Mouse (Mus musculus) fat pad, adult 2 months (tissue): ENCODE results near the gene Gipc2.

Experiments used
- DNase-seq: peaks from one replicate; pipeline ENCODE4 v3.0.0-alpha.2; 2011; ENCODE audit warnings: low read depth, low spot score; ENCODE audit errors: extremely low read depth

Gipc2 gene

DNA sequence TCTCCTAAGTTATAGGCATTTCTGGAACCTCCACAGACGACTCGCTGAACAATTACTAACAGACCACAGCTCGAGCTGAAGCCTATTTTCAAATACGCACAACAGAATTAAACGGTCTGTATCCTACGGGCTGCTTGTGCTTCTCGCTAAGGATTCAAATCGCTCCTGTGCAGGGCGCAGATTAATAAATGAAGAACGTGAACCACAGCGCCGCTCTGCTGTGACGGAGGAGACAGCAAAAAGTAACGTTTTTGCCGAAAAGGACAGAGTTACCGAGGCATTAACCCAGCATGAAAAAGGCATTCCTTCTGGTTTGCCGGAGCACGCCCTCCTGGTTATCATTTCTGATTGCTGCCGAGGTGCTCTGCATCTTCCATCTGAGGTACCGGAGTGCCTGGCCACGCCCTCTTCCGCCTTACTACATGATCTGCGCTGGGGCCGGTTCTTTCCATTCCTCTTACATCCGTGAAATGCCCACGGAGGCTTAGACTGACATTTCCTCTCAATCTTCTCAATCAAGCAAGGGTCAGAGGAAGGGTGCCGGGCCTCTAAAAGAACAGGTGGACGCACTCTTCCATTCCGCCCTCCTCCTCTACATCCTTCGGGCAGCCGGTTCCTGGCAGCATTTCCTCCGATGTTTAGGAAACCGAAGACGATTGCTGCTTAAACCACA is 73.5 kb downstream of the Gipc2 start:
- no peak for DNase-seq

DNA sequence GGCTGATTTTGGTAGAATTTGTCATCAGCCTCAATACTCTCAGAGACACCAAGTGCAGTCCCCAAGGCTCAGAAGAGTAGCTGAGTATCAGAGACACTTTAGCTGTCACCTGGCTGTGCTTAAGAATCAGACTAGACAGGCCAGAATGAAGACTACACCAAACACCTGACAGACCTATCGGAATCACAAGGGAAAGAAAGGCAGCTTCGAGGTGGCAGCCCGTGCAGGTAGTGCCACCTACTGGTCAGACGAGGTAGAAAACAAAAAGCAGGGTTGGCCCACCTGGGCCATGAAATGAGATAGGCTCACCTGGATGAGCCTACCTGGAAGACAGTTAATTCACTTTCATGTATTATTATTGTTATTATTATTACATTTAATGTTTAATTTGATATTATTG is 76.9 kb downstream of the Gipc2 start:
- no peak for DNase-seq

DNA sequence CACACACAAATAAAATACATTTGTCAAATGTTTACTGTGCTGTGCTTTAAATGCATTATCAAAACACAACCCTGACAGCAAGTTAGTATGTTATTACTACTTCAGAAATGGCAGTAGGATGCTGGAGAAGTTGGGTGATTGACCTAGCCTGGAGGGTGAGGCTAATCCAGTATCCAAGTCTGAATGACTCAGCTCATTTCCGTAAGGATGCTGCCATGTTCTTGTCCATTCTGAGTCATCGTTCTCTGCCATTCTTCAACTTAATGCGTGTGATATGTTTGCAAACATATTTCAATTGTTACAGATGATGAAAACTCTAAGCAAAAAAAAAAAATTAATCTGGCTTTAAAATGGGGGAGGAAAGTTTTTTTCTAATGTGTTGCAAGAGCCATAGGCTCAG is 84.6 kb downstream of the Gipc2 start:
- no peak for DNase-seq

DNA sequence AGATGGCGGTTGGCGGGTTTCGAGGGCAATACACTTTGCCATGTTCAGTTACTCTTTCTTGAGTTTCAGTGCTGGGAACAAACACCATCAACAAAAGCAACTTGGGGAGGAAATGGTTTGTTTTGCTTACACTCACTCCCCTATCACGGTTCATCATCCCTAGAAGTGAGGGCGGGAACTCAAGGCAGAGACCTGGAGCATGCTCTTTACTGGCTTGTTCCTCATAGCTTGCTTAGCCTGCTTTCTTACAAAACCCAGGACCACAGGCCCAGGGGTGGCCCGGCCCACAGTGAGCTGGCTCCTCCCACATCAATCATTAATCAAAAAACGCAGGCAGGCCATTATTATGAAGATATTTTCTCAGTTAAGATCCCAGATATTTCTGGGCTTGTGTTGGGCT is 89.9 kb downstream of the Gipc2 start:
- DNase-seq: no peak

DNA sequence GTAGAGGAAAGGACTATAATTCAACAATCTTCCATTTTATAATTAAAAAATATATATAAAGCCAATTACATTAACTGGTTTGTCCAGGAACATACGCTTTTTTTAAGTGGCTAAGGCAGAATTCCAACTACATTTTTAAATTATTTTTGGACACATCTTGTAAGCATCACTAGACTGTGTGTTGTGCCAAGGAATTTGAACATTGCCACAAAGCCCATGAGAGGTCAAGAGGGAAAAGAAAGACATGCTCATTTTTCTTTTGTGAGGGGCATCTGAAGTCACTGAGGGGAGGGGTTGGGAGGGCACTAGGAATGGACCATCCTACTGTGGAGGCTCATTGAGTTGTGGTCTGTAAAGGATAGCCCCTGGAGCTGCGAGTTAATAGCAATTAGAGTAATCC is 97.0 kb downstream of the Gipc2 start:
- no peak for DNase-seq

DNA sequence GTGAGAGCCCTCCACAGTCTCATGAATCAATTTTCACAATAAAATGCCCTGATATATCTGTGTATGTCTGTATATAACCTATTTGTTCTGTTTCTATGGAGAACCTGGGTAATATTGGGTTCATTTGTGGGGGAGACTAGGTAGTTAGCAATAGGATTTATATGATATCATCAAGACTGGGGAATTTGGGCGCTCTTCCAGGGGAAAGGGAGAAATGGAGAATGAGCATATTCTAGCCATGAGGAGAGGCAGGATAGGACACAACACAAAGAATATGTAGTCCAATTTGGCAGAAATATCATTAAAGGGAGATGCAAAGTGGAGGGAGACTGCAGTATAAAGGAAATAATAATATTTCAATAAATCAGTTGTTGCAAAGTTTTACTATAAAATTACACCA is 97.7 kb downstream of the Gipc2 start:
- DNase-seq: no peak

DNA sequence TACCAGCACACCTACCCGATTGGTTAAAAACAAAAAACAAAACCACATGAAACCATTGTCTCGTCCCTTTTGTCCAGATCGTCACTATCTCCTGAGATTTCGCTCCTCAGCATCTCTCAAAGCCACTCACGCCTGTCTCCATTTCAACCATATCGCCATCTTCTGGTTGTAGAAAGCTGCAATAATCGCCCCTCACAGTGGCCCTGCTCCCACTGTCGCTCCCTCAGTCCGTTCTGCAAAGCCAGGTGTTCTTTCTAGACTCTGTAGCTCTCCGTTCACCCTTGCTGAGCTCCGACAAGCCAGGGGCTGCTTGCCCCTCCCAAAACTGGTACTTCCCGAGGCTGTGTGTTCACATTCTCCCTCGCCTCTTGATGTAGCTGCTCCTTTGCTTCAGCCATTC is 99.3 kb downstream of the Gipc2 start:
- no peak for DNase-seq

DNA sequence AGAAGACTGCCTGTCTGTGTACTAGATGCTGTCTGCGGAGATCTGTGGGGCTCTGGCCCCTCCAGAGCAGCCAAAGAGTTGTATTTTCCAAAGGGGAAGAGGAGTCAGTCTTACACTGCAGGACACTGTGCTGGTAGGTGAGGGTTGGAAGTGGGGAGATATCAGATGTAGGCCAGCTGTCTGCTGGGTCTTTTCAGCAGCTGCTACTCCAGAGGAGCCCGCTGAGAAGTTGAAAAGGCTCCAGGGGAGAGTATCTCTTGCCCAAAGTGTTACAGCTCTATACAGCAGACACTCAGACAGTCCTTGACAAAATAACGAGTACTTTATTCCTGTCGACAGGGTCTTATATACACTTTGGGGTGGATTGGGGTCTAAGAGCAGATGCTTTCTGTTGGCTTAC is 100.2 kb downstream of the Gipc2 start:
- DNase-seq: no peak

DNA sequence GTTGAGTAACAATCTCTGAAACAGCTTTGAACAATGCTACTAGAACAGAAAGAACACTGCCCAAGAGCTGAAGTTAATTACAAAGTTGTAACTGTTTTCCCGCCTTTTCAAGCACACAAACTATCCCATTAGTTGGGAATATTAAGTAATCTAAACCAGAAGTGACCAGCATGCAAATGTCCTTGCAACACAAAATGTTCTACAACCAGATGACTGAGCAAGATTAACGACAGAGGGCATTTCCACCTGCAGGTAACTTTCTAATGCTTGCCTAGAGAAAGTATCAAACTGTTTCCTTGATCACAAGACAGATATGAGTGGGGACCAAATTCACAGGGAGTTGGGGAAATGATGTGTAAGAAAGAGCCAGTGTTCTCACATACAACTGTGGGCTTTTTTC is 101.9 kb downstream of the Gipc2 start:
- no peak for DNase-seq

DNA sequence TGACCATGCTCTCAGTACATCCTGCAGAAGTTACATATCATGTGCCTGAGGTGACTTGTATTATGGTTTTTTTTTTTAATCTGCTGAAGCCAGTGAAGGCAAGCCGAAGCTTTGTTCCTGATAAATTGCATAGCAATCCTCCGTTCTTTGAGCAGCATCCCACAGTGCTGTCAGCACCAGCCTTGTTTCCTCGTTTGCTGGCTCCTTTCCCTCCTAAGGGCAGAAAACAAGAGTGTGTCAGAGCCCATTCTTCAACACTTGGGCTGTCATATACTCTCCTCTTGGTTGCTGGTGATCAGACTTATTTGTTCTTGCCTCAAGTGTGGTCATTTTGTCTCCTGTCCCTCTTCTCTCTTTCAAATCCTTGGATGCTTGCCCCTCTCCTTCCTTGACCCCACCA is 103.2 kb downstream of the Gipc2 start:
- no peak for DNase-seq

DNA sequence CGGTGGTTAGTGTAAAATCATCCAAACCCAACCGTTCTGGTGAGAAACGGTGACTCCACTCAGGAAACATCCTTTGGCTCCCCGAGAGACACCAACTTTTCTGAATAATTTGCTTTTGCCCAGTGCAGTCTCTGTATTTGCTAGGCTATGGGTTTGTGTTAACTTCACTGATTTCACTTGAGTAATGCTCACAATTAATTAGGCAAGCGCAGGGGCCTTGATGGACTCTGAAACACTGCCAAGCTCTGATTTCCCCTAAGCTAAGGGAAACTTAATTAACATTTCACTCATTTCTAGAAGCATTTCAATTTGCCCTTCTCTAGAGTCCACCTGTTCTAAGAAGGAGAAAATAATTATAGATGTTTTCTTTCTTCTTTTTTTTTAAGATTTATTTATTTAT is 104.9 kb downstream of the Gipc2 start:
- DNase-seq: no peak

DNA sequence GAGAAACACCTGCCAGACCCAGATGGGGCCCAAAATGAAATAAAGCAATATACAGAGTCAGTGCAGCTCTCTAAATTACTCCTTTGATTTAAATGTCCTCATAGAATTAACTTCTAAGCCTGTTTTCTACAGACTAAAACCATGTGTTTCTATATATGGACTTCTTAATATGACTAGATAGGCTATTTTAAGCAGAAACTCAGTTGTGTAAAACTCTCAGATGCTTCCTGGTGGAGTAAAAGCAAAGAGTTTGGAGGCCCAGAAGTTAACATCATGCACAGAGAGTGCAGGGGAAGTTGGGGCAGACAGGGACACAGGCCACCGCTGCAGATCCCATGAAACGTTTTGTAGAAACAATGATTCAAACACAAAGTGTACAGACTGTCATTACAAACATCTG is 107.8 kb downstream of the Gipc2 start:
- no peak for DNase-seq

DNA sequence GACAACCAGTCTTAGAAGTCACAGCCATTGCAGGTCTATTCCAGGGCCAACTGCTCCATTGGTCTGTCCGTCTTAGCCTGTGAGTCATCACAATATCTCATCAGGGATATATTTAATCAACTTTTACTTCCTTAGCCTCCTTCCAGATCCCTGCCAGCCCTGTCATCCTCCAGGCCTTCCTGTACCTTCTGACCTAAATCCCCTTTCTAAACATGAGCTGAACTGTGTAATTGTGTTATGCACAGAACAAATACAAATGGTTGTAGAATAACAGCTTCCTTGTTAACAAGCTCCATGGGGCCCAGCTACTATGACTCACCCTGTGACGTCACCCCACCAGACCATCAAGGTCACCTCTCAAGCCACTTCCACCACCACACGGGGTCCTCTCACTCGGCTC is 111.8 kb downstream of the Gipc2 start:
- no peak for DNase-seq

DNA sequence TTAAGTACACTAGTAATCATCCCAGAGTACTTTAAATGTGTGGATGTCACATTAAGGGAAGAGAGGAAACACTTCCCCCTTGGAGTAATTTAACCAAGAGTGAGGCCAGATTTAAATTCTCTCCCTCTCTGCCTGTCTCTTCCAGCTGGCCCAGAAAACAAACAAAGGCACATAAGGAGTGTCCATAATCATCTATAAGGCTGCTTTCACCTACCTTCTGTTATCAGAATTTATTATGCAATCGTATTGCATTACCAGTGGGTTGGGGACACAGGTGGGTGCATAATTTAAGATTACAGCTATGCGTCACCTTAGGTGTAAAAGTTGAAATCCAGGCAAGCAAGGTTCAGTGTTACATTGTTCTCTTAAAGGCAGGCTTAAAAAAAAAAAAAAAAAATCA is 114.1 kb downstream of the Gipc2 start:
- DNase-seq: no peak

DNA sequence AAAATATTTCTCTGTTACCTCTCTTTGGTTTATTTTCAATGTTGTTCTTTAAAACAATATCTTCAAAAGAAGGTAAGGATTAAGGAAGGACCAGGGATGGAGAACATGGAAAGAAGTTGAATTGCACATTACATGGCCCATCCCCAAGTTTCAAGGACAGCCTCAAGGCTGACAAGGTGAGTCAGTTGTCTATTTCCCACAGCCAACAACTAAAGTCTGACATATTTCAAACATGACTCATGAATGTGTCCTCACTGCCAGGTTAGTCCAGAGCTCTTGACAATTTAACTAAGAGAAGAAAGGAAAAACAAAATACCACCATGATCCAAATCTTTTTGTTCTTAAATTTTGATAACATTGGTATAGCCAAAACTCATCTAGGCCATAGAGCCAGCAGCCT is 118.1 kb downstream of the Gipc2 start:
- no peak for DNase-seq

DNA sequence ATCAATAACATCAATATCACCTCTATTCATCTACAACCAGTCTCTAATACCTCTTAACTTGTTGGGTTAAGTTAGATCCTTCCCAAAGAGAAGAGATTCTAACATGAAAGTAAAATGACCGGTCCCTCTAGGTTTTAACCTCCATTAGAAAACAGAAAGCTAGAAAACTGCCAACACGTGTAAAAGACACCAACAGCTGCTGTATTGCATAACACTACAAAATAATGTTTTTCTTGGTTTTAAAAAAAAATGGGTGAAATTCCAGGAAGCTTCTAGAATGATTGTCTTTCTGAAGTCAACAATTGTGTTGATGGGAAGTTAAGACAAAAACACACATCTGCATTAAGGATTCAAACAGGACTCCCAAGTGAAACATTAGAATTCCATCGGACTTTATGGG is 119.1 kb downstream of the Gipc2 start:
- DNase-seq: no peak
